Mouse (Mus musculus) cerebellum, adult 18-20 months (tissue): ENCODE measurements around the gene Megf8.
"Not testable (repeated sequence)": the region's sequence is repeated elsewhere in the genome, so short reads cannot be mapped to it uniquely, and the experiment has no call there.

Experiments
- DNase-seq, 2 experiments: peaks; one replicate each; pipeline ENCODE4 v3.0.0; 2021

Gene Megf8

GRCm38 (mm10) chr7:25383891-25384290 lies 66.9 kb downstream of the Megf8 start:
- peak in 1 of 2 experiments; percentile 21 for DNase-seq

- DNase-seq, result peak in 1 of 2 experiments; percentile 5
Measured at GRCm38 (mm10) chr7:25384318-25384717, 67.4 kb downstream of the Megf8 start.

GRCm38 (mm10) chr7:25384818-25385217 lies 67.9 kb downstream of the Megf8 start:
- DNase-seq, result no peak

GRCm38 (mm10) chr7:25385259-25385658 lies 68.3 kb downstream of the Megf8 start:
- DNase-seq, result no peak

- DNase-seq, result peak; percentile 83 to 85
Measured at GRCm38 (mm10) chr7:25385850-25386555, 69.0 kb downstream of the Megf8 start.

GRCm38 (mm10) chr7:25387811-25388440 lies 71.0 kb downstream of the Megf8 start:
- DNase-seq, result no peak

- DNase-seq, result no peak
Measured at GRCm38 (mm10) chr7:25388916-25389315, 72.0 kb downstream of the Megf8 start.

GRCm38 (mm10) chr7:25390054-25390770 lies 73.2 kb downstream of the Megf8 start:
- DNase-seq, result no peak

- no peak for DNase-seq
Measured at GRCm38 (mm10) chr7:25390986-25391385, 74.0 kb downstream of the Megf8 start.

- DNase-seq, result no peak
Measured at GRCm38 (mm10) chr7:25391856-25392453, 75.0 kb downstream of the Megf8 start.

- DNase-seq, result no peak
Measured at GRCm38 (mm10) chr7:25392851-25393250, 75.9 kb downstream of the Megf8 start.

- no peak for DNase-seq
Measured at GRCm38 (mm10) chr7:25393451-25394210, 76.7 kb downstream of the Megf8 start.

- no peak for DNase-seq
Measured at GRCm38 (mm10) chr7:25394754-25395153, 77.8 kb downstream of the Megf8 start.

- no peak for DNase-seq
Measured at GRCm38 (mm10) chr7:25395186-25395557, 78.2 kb downstream of the Megf8 start.

- DNase-seq, result peak; percentile 96
Measured at GRCm38 (mm10) chr7:25395558-25396521, 78.9 kb downstream of the Megf8 start.

GRCm38 (mm10) chr7:25396621-25397020 lies 79.7 kb downstream of the Megf8 start:
- no peak for DNase-seq

GRCm38 (mm10) chr7:25398610-25399009 lies 81.6 kb downstream of the Megf8 start, which contains the start of gene Lipe:
TSS of gene Lipe (minus strand) at chr7:25398710.
- DNase-seq, result no peak

GRCm38 (mm10) chr7:25399028-25399427 lies 82.1 kb downstream of the Megf8 start:
- not testable (repeated sequence) for DNase-seq

- DNase-seq, result no peak
Measured at GRCm38 (mm10) chr7:25401551-25401950, 84.6 kb downstream of the Megf8 start.

GRCm38 (mm10) chr7:25401986-25402385 lies 85.0 kb downstream of the Megf8 start:
- no peak for DNase-seq

GRCm38 (mm10) chr7:25402671-25403101 lies 85.7 kb downstream of the Megf8 start:
- no peak for DNase-seq
